In the genomic region with DNA sequence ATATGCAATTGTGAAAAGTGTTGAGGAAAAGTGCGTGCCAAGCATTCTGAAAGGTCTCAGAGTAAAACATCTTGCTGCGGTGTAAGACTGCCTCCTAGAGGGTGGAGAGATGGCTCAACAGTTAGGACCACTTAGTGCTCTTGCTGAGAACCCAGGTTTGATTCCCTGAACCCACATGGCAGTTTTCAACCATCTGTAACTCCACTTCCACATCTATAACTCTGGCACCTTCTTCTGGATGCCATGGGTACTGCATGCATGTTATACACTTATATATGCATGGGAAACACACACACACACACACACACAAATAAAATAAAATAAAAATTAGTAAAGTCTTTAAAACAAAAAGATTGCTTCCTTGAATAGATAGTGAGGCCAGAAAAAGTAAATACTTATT, we compare ENCODE assay signal across 8 mouse cellular contexts.
DNase-seq lines count a peak whose midpoint lies in the region; ATAC-seq and TF ChIP-seq lines count a peak whose summit lies in the region.

No protein-coding gene starts in this region.

- TF ChIP-seq EP300 in liver, postnatal 0 days (IDR thresholded peaks at IDR 0.05; ENCODE audit: low read depth) = no peak

- H3K27me3 ChIP-seq in liver, postnatal 0 days (ENCODE audit: insufficient read depth, low read length) = peaks cover 3% of the 10 kb centered on the region; the same call in 1 of the 2 replicates
- H3K27me3 ChIP-seq in liver, embryonic 11.5 days (replicated peaks; ENCODE audit: control insufficient read depth, insufficient read depth, low read length) = no peaks in the 10 kb centered on the region
- H3K27me3 ChIP-seq in embryonic facial prominence, embryonic 10.5 days (replicated peaks; ENCODE audit: low read depth, poor library complexity, severe bottlenecking) = peaks cover 8% of the 10 kb centered on the region; the same call in 1 of the 2 replicates

- peak; percentile 33 to 57 for DNase-seq in cerebellum, postnatal 14 days
- no peak for DNase-seq in cerebellum, adult 18-20 months
- peak; percentile 16 for DNase-seq in liver, postnatal 0 days
- no peak for DNase-seq in liver, embryonic 11.5 days (ENCODE audit: low spot score)
- peak; percentile 8 for DNase-seq in embryonic facial prominence, embryonic 10.5 days (ENCODE audit: low spot score)
- DNase-seq in right cerebral cortex, postnatal 4 days = no peak
- DNase-seq in urinary bladder, postnatal 10 days (ENCODE audit: low spot score) = no peak

- H3K4me2 ChIP-seq in liver, postnatal 0 days (ENCODE audit: low read depth, low read length) = no peak overlapping the region
- H3K4me2 ChIP-seq in liver, embryonic 11.5 days = no peak overlapping the region

- 63% methylated on average over 2 of the region's 2 CpGs for WGBS in liver, postnatal 0 days (ENCODE audit: insufficient replicate concordance)
- 75% methylated on average over 2 of the region's 2 CpGs for WGBS in liver, embryonic 11.5 days
- WGBS in embryonic facial prominence, embryonic 10.5 days = 89% methylated on average over 2 of the region's 2 CpGs

- ATAC-seq in liver, postnatal 0 days = no peak
- ATAC-seq in liver, embryonic 11.5 days (replicated peaks; ENCODE audit: low FRiP score) = no peak
- ATAC-seq in megakaryocyte progenitor cell, adult 5-6 weeks (replicated peaks; ENCODE audit: poor library complexity) = peak; percentile 89

- H3K4me1 ChIP-seq in liver, postnatal 0 days (ENCODE audit: insufficient read depth) = no peaks in the 10 kb centered on the region
- H3K4me1 ChIP-seq in liver, embryonic 11.5 days (replicated peaks; ENCODE audit: control insufficient read depth, insufficient read depth, low read length) = no peaks in the 10 kb centered on the region
- no peaks in the 10 kb centered on the region for H3K4me1 ChIP-seq in embryonic facial prominence, embryonic 10.5 days

- H3K9me3 ChIP-seq in liver, postnatal 0 days (ENCODE audit: low read length) = no peaks in the 10 kb centered on the region
- H3K9me3 ChIP-seq in liver, embryonic 11.5 days (ENCODE audit: control insufficient read depth, low read length) = no peaks in the 10 kb centered on the region
- H3K9me3 ChIP-seq in embryonic facial prominence, embryonic 10.5 days = no peaks in the 10 kb centered on the region

- peak; percentile 64 for TF ChIP-seq CTCF in liver, postnatal 0 days (IDR thresholded peaks at IDR 0.05; ENCODE audit: low read depth)

- peaks cover 16% of the 10 kb centered on the region; the same call in 1 of the 2 replicates for H3K36me3 ChIP-seq in liver, postnatal 0 days (replicated peaks; ENCODE audit: insufficient read depth, low read length)
- peaks cover 2% of the 10 kb centered on the region; the same call in 1 of the 2 replicates for H3K36me3 ChIP-seq in liver, embryonic 11.5 days (ENCODE audit: control insufficient read depth, insufficient read depth, low read length)
- H3K36me3 ChIP-seq in embryonic facial prominence, embryonic 10.5 days (replicated peaks) = peaks cover 35% of the 10 kb centered on the region

- no peak overlapping the region for H3K27ac ChIP-seq in liver, postnatal 0 days (ENCODE audit: low read depth)
- no peak overlapping the region for H3K27ac ChIP-seq in liver, embryonic 11.5 days (ENCODE audit: low read depth, low read length)
- H3K27ac ChIP-seq in embryonic facial prominence, embryonic 10.5 days (replicated peaks) = no peak overlapping the region

- H3K4me3 ChIP-seq in liver, postnatal 0 days (ENCODE audit: low read depth, low read length) = no peak overlapping the region
- H3K4me3 ChIP-seq in liver, embryonic 11.5 days (ENCODE audit: low read depth, low read length) = no peak overlapping the region
- no peak overlapping the region for H3K4me3 ChIP-seq in embryonic facial prominence, embryonic 10.5 days

- H3K9ac ChIP-seq in liver, postnatal 0 days (replicated peaks) = no peak overlapping the region
- H3K9ac ChIP-seq in liver, embryonic 11.5 days (ENCODE audit: low read depth, low read length) = no peak overlapping the region

Comparison
In these comparisons a context has a peak if more than half of its experiments do, and no peak if none do; other contexts are left out.
1. DNase-seq: peak in cerebellum, postnatal 14 days (2 of 2), liver, postnatal 0 days (single experiment) and embryonic facial prominence, embryonic 10.5 days (single experiment); none in cerebellum, adult 18-20 months (0 of 2), liver, embryonic 11.5 days (single experiment), right cerebral cortex, postnatal 4 days (single experiment) and urinary bladder, postnatal 10 days (single experiment).